Mouse (Mus musculus): Measurements from ENCODE around the gene Dnaaf3. TPM values are rescaled to one million over a fixed set of nuclear protein-coding genes. Genes with fewer than 3 reads are reported as not detected.

The Dnaaf3 gene
- polyA plus RNA-seq, 1 experiment from 2014 or later = 1.5 TPM

- H3K9ac ChIP-seq = no peak overlapping the region
- ATAC-seq (ENCODE audit: low FRiP score) (no peak), DNase-seq (ENCODE audit: low spot score) (peak; percentile 60)
- H3K27me3 ChIP-seq (ENCODE audit: control insufficient read depth, insufficient read depth, low read length) = no peaks in the 10 kb centered on the region
- no peaks in the 10 kb centered on the region for H3K36me3 ChIP-seq (replicated peaks; ENCODE audit: control insufficient read depth, insufficient read depth)
- no peak overlapping the region for H3K4me3 ChIP-seq (replicated peaks; ENCODE audit: low read length)
- H3K4me1 ChIP-seq (replicated peaks; ENCODE audit: control insufficient read depth, insufficient read depth, low read length) = no peaks in the 10 kb centered on the region
- H3K27ac ChIP-seq = no peak overlapping the region
- no peaks in the 10 kb centered on the region for H3K9me3 ChIP-seq (ENCODE audit: control insufficient read depth, low read length)
- H3K4me2 ChIP-seq (replicated peaks) = no peak overlapping the region
- WGBS = 34% methylated on average over 13 of the region's 13 CpGs
Measured at GRCm38 (mm10) chr7:4513236-4513635, 19.0 kb downstream of the Dnaaf3 start.

- 81% methylated on average over 8 of the region's 8 CpGs for WGBS
Measured at GRCm38 (mm10) chr7:4511489-4512224, 20.6 kb downstream of the Dnaaf3 start.

GRCm38 (mm10) chr7:4509863-4510608 lies 22.2 kb downstream of the Dnaaf3 start:
- 10% methylated on average over 24 of the region's 24 CpGs for WGBS

More at GRCm38 (mm10) chr7:4511489-4512224, 20.6 kb downstream of the Dnaaf3 start:
- Histone ChIP-seq H3K9ac (no peak overlapping the region), H3K4me1 (replicated peaks; ENCODE audit: control insufficient read depth, insufficient read depth, low read length) (no peaks in the 10 kb centered on the region), H3K4me2 (replicated peaks) (no peak overlapping the region), H3K36me3 (replicated peaks; ENCODE audit: control insufficient read depth, insufficient read depth) (no peaks in the 10 kb centered on the region), H3K4me3 (replicated peaks; ENCODE audit: low read length) (no peak overlapping the region), H3K27me3 (ENCODE audit: control insufficient read depth, insufficient read depth, low read length) (no peaks in the 10 kb centered on the region), H3K9me3 (ENCODE audit: control insufficient read depth, low read length) (no peaks in the 10 kb centered on the region), H3K27ac (no peak overlapping the region)
- no peak for DNase-seq (ENCODE audit: low spot score)
- ATAC-seq (ENCODE audit: low FRiP score) = no peak

GRCm38 (mm10) chr7:4508739-4509116 lies 23.5 kb downstream of the Dnaaf3 start:
- no peak for ATAC-seq (ENCODE audit: low FRiP score)
- Histone ChIP-seq H3K9ac (no peak overlapping the region), H3K27ac (no peak overlapping the region), H3K4me3 (replicated peaks; ENCODE audit: low read length) (no peak overlapping the region), H3K36me3 (replicated peaks; ENCODE audit: control insufficient read depth, insufficient read depth) (no peaks in the 10 kb centered on the region), H3K27me3 (ENCODE audit: control insufficient read depth, insufficient read depth, low read length) (no peaks in the 10 kb centered on the region), H3K4me1 (replicated peaks; ENCODE audit: control insufficient read depth, insufficient read depth, low read length) (no peaks in the 10 kb centered on the region), H3K9me3 (ENCODE audit: control insufficient read depth, low read length) (no peaks in the 10 kb centered on the region), H3K4me2 (replicated peaks) (no peak overlapping the region)
- 90% methylated on average over 8 of the region's 8 CpGs for WGBS
- no peak for DNase-seq (ENCODE audit: low spot score)

More at GRCm38 (mm10) chr7:4509863-4510608, 22.2 kb downstream of the Dnaaf3 start:
- no peaks in the 10 kb centered on the region for H3K4me1 ChIP-seq (replicated peaks; ENCODE audit: control insufficient read depth, insufficient read depth, low read length)
- ATAC-seq (ENCODE audit: low FRiP score) (peak; percentile 26; the same call in 1 of the 2 replicates), DNase-seq (ENCODE audit: low spot score) (peak; percentile 66)
- no peak overlapping the region for H3K4me3 ChIP-seq (replicated peaks; ENCODE audit: low read length)
- no peaks in the 10 kb centered on the region for H3K27me3 ChIP-seq (ENCODE audit: control insufficient read depth, insufficient read depth, low read length)
- H3K9ac ChIP-seq = no peak overlapping the region; the same call in 1 of the 2 replicates
- H3K9me3 ChIP-seq (ENCODE audit: control insufficient read depth, low read length) = no peaks in the 10 kb centered on the region
- no peak overlapping the region for H3K27ac ChIP-seq
- H3K36me3 ChIP-seq (replicated peaks; ENCODE audit: control insufficient read depth, insufficient read depth) = no peaks in the 10 kb centered on the region
- H3K4me2 ChIP-seq (replicated peaks) = no peak overlapping the region

GRCm38 (mm10) chr7:4508062-4508738 lies 24.1 kb downstream of the Dnaaf3 start:
- Histone ChIP-seq H3K27ac (no peak overlapping the region), H3K4me2 (replicated peaks) (no peak overlapping the region), H3K9ac (no peak overlapping the region), H3K36me3 (replicated peaks; ENCODE audit: control insufficient read depth, insufficient read depth) (no peaks in the 10 kb centered on the region), H3K9me3 (ENCODE audit: control insufficient read depth, low read length) (no peaks in the 10 kb centered on the region), H3K27me3 (ENCODE audit: control insufficient read depth, insufficient read depth, low read length) (no peaks in the 10 kb centered on the region), H3K4me3 (replicated peaks; ENCODE audit: low read length) (no peak overlapping the region), H3K4me1 (replicated peaks; ENCODE audit: control insufficient read depth, insufficient read depth, low read length) (no peaks in the 10 kb centered on the region)
- DNase-seq (ENCODE audit: low spot score) = no peak
- 80% methylated on average over 28 of the region's 32 CpGs for WGBS
- ATAC-seq (ENCODE audit: low FRiP score) = no peak

- no peak overlapping the region for H3K27ac ChIP-seq
- H3K9ac ChIP-seq = no peak overlapping the region
- no peak overlapping the region for H3K4me2 ChIP-seq (replicated peaks)
- H3K36me3 ChIP-seq (replicated peaks; ENCODE audit: control insufficient read depth, insufficient read depth) = no peaks in the 10 kb centered on the region
- DNase-seq (ENCODE audit: low spot score) (no peak), ATAC-seq (ENCODE audit: low FRiP score) (no peak)
- H3K27me3 ChIP-seq (ENCODE audit: control insufficient read depth, insufficient read depth, low read length) = no peaks in the 10 kb centered on the region
- WGBS = 70% methylated on average over 3 of the region's 4 CpGs
- no peaks in the 10 kb centered on the region for H3K4me1 ChIP-seq (replicated peaks; ENCODE audit: control insufficient read depth, insufficient read depth, low read length)
- H3K9me3 ChIP-seq (ENCODE audit: control insufficient read depth, low read length) = no peaks in the 10 kb centered on the region
- H3K4me3 ChIP-seq (replicated peaks; ENCODE audit: low read length) = no peak overlapping the region
Measured at GRCm38 (mm10) chr7:4507220-4507619, 25.0 kb downstream of the Dnaaf3 start.

GRCm38 (mm10) chr7:4504646-4505435 lies 27.4 kb downstream of the Dnaaf3 start:
- no peak overlapping the region for H3K27ac ChIP-seq
- H3K9ac ChIP-seq = no peak overlapping the region
- 63% methylated on average over 11 of the region's 11 CpGs for WGBS
- H3K27me3 ChIP-seq (ENCODE audit: control insufficient read depth, insufficient read depth, low read length) = no peaks in the 10 kb centered on the region
- H3K36me3 ChIP-seq (replicated peaks; ENCODE audit: control insufficient read depth, insufficient read depth) = no peaks in the 10 kb centered on the region
- no peak overlapping the region for H3K4me3 ChIP-seq (replicated peaks; ENCODE audit: low read length)
- H3K9me3 ChIP-seq (ENCODE audit: control insufficient read depth, low read length) = no peaks in the 10 kb centered on the region
- ATAC-seq (ENCODE audit: low FRiP score) (no peak), DNase-seq (ENCODE audit: low spot score) (no peak)
- H3K4me2 ChIP-seq (replicated peaks) = no peak overlapping the region
- H3K4me1 ChIP-seq (replicated peaks; ENCODE audit: control insufficient read depth, insufficient read depth, low read length) = peaks cover 11% of the 10 kb centered on the region

GRCm38 (mm10) chr7:4503858-4504257 lies 28.4 kb downstream of the Dnaaf3 start:
- Histone ChIP-seq H3K9ac (no peak overlapping the region), H3K9me3 (ENCODE audit: control insufficient read depth, low read length) (no peaks in the 10 kb centered on the region), H3K27ac (no peak overlapping the region), H3K4me3 (replicated peaks; ENCODE audit: low read length) (no peak overlapping the region), H3K4me1 (replicated peaks; ENCODE audit: control insufficient read depth, insufficient read depth, low read length) (peaks cover 20% of the 10 kb centered on the region), H3K4me2 (replicated peaks) (no peak overlapping the region), H3K36me3 (replicated peaks; ENCODE audit: control insufficient read depth, insufficient read depth) (no peaks in the 10 kb centered on the region), H3K27me3 (ENCODE audit: control insufficient read depth, insufficient read depth, low read length) (no peaks in the 10 kb centered on the region)
- ATAC-seq (ENCODE audit: low FRiP score) = no peak
- 91% methylated on average over 5 of the region's 5 CpGs for WGBS
- no peak for DNase-seq (ENCODE audit: low spot score)
